Mouse (Mus musculus) embryonic facial prominence, embryonic 13.5 days (tissue): ENCODE results near the gene Elane. TPM values are rescaled to one million over a fixed set of nuclear protein-coding genes. Genes with fewer than 3 reads are reported as not detected.

Experiments
- ATAC-seq: fragments of 200-750 bp; cut with Nextera tagmentation; 2 replicates; pipeline ENCODE4 v1.8.0; 2017; ENCODE audit warnings: low read depth; ENCODE audit not compliant: insufficient number of reproducible peaks, insufficient read depth, low FRiP score, low TSS enrichment
- H3K27ac ChIP-seq: fragments of 300-500 bp; sonication (generic); 2 replicates; pipeline ENCODE4 v1.5.1; 2015; ENCODE audit warnings: moderate library complexity, mild to moderate bottlenecking, inconsistent platforms
- H3K27me3 ChIP-seq: fragments of 300-500 bp; sonication (generic); 2 replicates; pipeline ENCODE4 v1.6.1; 2015; ENCODE audit warnings: mild to moderate bottlenecking, inconsistent platforms
- H3K36me3 ChIP-seq: fragments of 300-500 bp; sonication (generic); 2 replicates; pipeline ENCODE4 v1.6.1; 2015; ENCODE audit warnings: mild to moderate bottlenecking, inconsistent platforms
- H3K4me1 ChIP-seq: fragments of 300-500 bp; sonication (generic); 2 replicates; pipeline ENCODE4 v1.6.1; 2015; ENCODE audit warnings: inconsistent platforms
- H3K4me2 ChIP-seq: fragments of 300-500 bp; sonication (generic); 2 replicates; pipeline ENCODE4 v1.6.1; 2015; ENCODE audit warnings: moderate library complexity, mild to moderate bottlenecking, inconsistent platforms
- H3K4me3 ChIP-seq: fragments of 300-500 bp; sonication (generic); 2 replicates; pipeline ENCODE4 v1.5.1; 2015; ENCODE audit warnings: mild to moderate bottlenecking, inconsistent platforms
- H3K9ac ChIP-seq: fragments of 300-500 bp; sonication (generic); 2 replicates; pipeline ENCODE4 v1.6.1; 2015; ENCODE audit warnings: mild to moderate bottlenecking, inconsistent platforms
- H3K9me3 ChIP-seq: fragments of 300-500 bp; sonication (generic); 2 replicates; pipeline ENCODE4 v1.6.1; 2016; ENCODE audit warnings: inconsistent platforms
- WGBS: fragments of 180-500 bp; shearing (Covaris S2); methylation state at CpG from one replicate; pipeline ENCODE4 v1.1.7; 2015; ENCODE audit warnings: mixed read lengths; 5-methylcytosine and 5-hydroxymethylcytosine counted together
- polyA plus RNA-seq: library from polyadenylated mRNA; unstranded; fragments of >200 nt; fragmentation: Nextera tagmentation; extraction: Ambion mirVana; gene quantifications from 2 replicates; pipeline ENCODE4 v1.2.1, GENCODE M21; 2015

The Elane gene
- polyA plus RNA-seq, 1 experiment from 2014 or later = not detected

DNA sequence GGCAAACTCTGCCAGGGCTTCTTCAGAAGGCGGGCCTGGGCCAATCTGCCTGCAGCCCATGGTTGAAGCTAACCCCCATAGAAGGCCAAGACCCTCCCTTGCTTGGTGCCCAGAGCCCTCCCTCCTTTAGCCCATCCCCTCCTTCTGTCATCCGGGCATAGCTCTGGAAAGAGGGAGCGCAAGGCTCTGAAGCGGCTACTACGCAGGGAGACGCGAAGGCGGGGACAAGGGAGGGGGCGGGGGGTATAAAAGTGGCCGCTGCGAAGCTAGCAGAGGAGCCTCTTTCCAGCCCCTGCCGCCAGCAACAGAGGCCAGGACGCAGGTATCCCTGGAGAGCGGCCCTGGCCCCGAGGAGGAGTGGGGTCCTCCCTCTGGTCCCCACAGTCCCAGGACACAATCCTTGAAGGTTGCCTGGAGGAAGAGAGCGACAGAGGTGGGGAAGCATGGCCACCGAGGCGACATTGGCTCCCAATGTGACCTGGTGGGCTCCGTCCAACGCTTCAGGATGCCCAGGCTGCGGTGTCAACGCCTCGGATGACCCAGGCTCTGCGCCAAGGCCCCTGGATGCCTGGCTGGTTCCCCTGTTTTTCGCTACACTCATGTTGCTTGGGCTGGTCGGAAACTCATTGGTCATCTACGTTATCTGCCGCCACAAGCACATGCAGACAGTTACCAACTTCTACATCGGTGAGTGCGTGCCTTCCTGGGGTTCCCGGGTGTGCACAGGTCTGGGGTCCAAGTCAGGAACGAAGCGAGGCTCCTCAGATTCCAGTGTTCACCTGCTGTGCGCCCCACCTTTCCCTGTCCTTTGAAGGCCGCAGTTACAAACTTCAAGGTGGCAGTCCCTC lies 32.4 kb downstream of the Elane start:
- H3K36me3 ChIP-seq = no peaks in the 10 kb centered on the region; the same call in 1 of the 2 replicates
- H3K4me3 ChIP-seq = peak overlapping the region; percentile 87
- H3K9me3 ChIP-seq = no peaks in the 10 kb centered on the region
- ATAC-seq = no peak
- peak overlapping the region; percentile 48; the same call in 1 of the 2 replicates for H3K4me2 ChIP-seq
- H3K27me3 ChIP-seq = peaks cover 63% of the 10 kb centered on the region
- no peak overlapping the region for H3K27ac ChIP-seq
- peaks cover 59% of the 10 kb centered on the region for H3K4me1 ChIP-seq
- peak overlapping the region; percentile 53; the same call in 1 of the 2 replicates for H3K9ac ChIP-seq
- WGBS = 5% methylated on average over 35 of the region's 35 CpGs

DNA sequence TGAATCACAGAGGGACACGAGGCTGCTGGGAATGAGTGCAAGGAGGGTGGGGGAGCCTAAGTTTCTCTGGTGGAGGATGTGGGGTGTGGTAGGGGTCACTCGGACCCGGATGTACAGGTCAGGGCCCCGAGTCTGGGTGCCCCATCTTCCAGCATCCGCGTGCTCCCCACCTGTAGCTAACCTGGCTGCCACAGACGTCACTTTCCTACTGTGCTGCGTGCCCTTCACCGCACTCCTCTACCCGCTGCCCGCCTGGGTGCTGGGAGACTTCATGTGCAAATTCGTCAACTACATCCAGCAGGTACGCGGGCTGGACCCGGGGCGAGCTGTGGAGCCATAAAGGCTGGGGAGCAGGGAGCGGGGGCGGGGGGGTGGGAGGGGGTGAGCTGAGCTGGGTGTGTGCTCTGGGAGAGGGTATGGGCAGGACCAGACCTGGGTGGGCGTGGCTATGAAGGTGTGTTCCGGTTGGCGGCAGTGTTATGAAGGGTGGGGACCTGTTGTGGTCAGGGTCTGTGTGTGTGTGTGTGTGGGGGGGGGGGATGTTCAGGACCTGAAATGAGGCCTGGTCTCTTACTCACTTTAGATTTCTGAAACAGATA lies 33.3 kb downstream of the Elane start:
- Histone ChIP-seq H3K9me3 (no peaks in the 10 kb centered on the region), H3K27me3 (peaks cover 72% of the 10 kb centered on the region), H3K4me3 (peak overlapping the region; percentile 26), H3K27ac (no peak overlapping the region), H3K9ac (peak overlapping the region; percentile 32; the same call in 1 of the 2 replicates), H3K4me1 (peaks cover 56% of the 10 kb centered on the region), H3K4me2 (peak overlapping the region; percentile 48), H3K36me3 (no peaks in the 10 kb centered on the region)
- ATAC-seq = no peak
- WGBS = 4% methylated on average over 20 of the region's 21 CpGs

DNA sequence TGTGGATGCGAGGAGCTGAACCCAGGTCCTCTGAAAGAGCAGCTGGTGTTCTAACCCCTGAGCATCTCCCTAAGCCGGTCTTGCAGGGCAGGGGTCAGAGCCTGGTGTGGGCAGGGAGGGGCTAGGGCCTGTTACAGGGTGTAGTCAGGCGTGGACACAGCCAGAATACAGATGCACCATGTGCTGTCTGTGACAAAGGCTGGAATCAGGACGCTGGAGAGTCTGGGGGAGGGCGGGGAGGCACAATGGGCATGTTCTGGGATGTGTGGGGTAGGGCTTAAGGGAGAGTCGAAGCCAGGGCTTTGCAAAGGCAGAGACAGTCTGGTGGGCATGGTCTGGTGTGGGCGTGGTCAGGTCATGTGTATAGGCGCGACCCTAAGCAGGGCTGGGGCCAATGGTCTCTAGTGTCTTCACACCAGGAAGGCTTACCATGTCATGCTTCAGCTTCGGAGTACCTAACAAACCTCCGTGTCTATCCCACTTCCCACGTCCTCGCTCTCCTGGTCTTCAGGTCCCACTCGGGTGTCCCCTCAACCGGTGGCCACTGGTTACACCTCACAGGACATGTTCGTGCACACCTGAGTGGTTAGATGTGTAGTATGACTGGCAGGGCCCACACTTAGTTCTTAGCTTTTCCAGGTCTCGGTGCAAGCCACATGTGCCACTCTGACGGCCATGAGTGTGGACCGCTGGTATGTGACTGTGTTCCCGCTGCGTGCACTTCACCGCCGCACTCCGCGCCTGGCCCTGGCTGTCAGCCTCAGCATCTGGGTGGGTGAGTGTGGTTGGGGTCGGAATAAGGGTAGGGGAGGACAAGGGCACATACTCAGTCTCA lies 34.2 kb downstream of the Elane start:
- Histone ChIP-seq H3K4me3 (peak overlapping the region; percentile 33), H3K36me3 (no peaks in the 10 kb centered on the region), H3K9me3 (no peaks in the 10 kb centered on the region), H3K4me1 (peaks cover 52% of the 10 kb centered on the region), H3K4me2 (peak overlapping the region; percentile 56), H3K27ac (no peak overlapping the region), H3K27me3 (peaks cover 73% of the 10 kb centered on the region), H3K9ac (no peak overlapping the region)
- ATAC-seq = 0 out of 2 replicates have a peak, but pooled peaks have one; percentile 8
- 15% methylated on average over 26 of the region's 26 CpGs for WGBS

DNA sequence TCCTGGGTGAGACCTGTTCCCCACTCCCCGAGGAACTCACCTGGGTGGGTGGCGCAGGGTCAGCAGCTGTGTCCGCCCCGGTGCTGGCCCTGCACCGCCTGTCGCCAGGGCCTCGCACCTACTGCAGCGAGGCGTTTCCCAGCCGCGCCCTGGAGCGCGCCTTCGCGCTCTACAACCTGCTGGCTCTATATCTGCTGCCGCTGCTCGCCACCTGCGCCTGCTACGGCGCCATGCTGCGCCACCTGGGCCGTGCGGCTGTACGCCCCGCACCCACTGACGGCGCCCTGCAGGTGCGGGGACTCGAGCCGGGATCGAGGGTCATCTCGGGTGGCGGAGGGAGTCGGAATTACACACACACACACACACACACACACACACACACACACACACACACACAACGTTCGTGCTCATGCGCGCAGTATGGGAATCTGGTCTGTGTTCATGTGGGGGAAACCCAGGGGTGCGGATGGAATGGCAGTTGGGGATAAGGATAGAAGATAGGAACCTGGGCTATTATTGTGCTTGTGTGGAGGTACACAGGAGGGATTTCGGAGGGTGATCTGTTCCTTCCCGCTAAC lies 35.0 kb downstream of the Elane start, which contains the start of gene R3hdm4:
Gene R3hdm4, minus strand, starts transcription at position 251 of the 578 bp plus-strand sequence.
- H3K36me3 ChIP-seq = no peaks in the 10 kb centered on the region
- H3K9me3 ChIP-seq = no peaks in the 10 kb centered on the region
- H3K27me3 ChIP-seq = peaks cover 73% of the 10 kb centered on the region
- H3K4me1 ChIP-seq = peaks cover 50% of the 10 kb centered on the region
- no peak within 1 kb of the TSS for H3K27ac ChIP-seq
- H3K4me3 ChIP-seq = peak within 1 kb of the TSS; percentile 33
- no peak; the same call in 1 of the 2 replicates for ATAC-seq
- WGBS = 4% methylated on average over 41 of the region's 41 CpGs
- peak within 1 kb of the TSS; percentile 56 for H3K4me2 ChIP-seq
- peak within 1 kb of the TSS; percentile 62 for H3K9ac ChIP-seq

DNA sequence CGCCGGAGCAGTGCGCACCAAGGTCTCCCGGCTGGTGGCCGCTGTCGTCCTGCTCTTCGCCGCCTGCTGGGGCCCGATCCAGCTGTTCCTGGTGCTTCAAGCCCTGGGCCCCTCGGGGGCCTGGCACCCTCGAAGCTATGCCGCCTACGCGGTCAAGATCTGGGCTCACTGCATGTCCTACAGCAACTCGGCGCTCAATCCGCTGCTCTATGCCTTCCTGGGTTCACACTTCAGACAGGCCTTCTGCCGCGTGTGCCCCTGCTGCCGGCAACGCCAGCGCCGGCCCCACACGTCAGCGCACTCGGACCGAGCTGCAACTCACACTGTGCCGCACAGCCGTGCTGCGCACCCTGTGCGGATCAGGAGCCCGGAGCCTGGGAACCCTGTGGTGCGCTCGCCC lies 35.5 kb downstream of the Elane start:
- ATAC-seq = no peak
- Histone ChIP-seq H3K27ac (no peak overlapping the region), H3K27me3 (peaks cover 73% of the 10 kb centered on the region), H3K9ac (peak overlapping the region; percentile 62), H3K36me3 (no peaks in the 10 kb centered on the region), H3K4me3 (peak overlapping the region; percentile 33), H3K4me2 (peak overlapping the region; percentile 56), H3K4me1 (peaks cover 53% of the 10 kb centered on the region), H3K9me3 (no peaks in the 10 kb centered on the region)
- 1% methylated on average over 34 of the region's 34 CpGs for WGBS

DNA sequence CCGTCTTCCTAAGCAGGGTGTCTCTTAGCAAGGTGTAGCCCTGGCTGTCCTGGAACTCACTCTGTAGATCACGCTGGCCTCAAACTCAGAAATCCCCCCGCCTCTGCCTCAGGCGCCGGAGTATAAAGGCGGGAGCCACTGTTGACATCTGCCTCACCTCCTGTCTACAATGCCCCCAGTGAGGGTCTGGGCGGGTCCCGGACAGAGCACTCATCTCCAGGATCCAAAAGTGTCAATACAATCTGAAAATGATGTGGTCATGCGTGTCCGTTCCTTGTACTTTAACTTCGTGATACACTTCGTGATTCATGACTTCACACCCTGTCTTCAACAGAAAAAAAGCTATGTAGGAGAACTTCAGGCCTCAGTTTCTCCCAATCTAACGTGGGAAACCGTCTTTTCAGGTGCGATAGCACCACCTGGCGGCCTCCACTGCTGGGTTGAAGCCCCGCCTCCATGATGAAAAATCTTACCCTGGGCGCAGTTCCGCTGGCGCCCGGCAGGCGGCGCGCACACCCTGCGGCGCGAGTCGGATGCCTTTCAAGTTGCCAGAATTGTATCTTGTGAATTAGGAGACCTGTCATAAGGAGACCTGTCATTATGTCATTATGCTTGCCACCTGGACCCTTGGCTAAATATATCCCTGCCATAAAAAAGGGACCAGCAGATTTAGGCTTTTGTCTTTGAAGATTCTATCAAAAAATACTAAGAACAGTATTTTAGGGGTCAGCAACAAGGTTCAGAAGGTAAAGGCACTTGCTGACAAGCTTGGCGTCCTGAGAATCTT lies 39.1 kb downstream of the Elane start:
- ATAC-seq = no peak
- Histone ChIP-seq H3K27ac (peak overlapping the region; percentile 98), H3K4me2 (peak overlapping the region; percentile 89), H3K9me3 (no peaks in the 10 kb centered on the region), H3K4me3 (peak overlapping the region; percentile 95), H3K27me3 (peaks cover 42% of the 10 kb centered on the region), H3K9ac (no peak overlapping the region), H3K4me1 (peaks cover 47% of the 10 kb centered on the region), H3K36me3 (no peaks in the 10 kb centered on the region)
- WGBS = 11% methylated on average over 29 of the region's 29 CpGs

DNA sequence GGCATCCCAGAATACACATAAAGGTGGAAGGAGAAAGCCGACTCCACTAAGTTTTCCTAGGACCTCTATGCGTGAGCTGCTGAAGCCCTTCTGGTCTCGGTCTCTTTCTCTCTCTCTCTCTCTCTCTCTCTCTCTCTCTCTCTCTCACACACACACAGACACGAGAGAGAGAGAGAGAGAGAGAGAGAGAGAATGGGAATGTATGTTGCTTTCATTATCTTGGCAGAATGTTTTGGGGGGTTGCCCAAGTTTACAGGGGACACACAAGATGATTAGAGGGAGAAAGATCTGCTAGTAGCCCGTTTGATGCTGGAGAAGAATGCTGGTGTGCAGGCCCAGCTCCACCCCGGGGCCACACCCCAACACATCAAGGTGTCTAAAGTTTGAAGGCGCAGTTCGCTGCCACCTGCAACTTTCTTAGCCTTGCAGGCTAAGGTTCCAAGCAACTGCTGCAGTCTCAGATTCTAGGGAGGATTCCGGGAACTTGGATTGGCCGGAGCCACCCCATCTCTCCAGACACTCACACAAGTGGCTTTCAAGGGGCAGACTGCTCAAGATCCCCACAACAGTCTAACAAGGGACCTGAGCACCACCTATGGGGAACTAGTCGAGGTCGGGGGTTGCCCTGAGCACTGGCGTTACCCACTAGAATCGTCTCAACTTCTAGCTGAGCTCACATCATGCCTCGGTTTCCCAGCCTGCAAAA lies 39.9 kb downstream of the Elane start:
- Histone ChIP-seq H3K4me3 (peak overlapping the region; percentile 95), H3K9ac (peak overlapping the region; percentile 96), H3K36me3 (peaks cover 4% of the 10 kb centered on the region), H3K27me3 (peaks cover 35% of the 10 kb centered on the region), H3K27ac (peak overlapping the region; percentile 98), H3K4me2 (peak overlapping the region; percentile 89), H3K4me1 (peaks cover 42% of the 10 kb centered on the region), H3K9me3 (no peaks in the 10 kb centered on the region)
- ATAC-seq = no peak
- 8% methylated on average over 15 of the region's 15 CpGs for WGBS

DNA sequence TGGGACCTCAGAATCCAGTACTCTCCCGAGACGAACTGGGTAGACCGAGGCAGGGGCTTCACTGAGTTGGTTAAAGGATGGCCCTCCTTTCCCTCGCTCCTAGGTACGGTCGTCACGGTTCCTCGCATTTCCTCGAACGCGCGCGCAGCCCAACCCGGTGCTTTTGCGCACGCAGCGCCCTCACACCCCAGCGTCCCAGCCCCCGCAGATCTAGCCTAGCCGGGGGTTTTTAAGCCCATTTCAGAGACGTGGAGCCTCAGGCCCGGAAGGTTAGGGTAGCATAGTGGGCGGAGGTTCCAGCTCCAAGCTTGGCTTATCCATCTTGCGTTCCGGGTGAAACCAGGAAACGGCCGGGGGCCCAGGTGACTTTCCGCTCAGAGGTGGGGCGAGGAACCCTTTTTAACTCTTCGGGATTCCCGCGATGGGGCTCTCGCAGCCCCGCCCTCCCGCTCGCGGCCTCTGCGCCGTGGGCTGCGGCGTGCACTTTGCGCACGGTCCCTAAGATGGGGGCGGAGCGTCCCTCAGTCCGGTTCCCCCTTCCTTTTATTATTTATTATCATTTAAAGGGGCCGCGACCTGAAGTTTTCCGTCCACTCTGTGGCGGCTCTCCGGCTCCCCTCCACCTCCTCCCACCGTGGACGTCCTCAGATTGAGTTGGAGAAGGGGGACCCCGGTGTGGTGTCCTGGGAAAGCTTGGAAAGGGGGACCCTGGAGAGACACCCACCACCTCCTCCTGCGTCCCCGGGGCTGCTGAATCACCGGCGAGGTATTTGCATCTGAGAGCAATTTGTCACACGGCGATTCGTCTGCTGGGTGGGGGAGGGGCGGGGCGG lies 40.7 kb downstream of the Elane start, which contains the start of gene Arid3a:
Gene Arid3a, plus strand, starts transcription at position 553 of the 833 bp plus-strand sequence.
- H3K4me3 ChIP-seq = peak within 1 kb of the TSS; percentile 95
- peak within 1 kb of the TSS; percentile 98 for H3K27ac ChIP-seq
- H3K9ac ChIP-seq = peak within 1 kb of the TSS; percentile 96
- H3K9me3 ChIP-seq = no peaks in the 10 kb centered on the region
- H3K27me3 ChIP-seq = peaks cover 27% of the 10 kb centered on the region
- H3K36me3 ChIP-seq = peaks cover 12% of the 10 kb centered on the region
- WGBS = 0% methylated on average over 63 of the region's 63 CpGs
- peaks cover 37% of the 10 kb centered on the region for H3K4me1 ChIP-seq
- peak within 1 kb of the TSS; percentile 89 for H3K4me2 ChIP-seq
- ATAC-seq = peak; percentile 70

DNA sequence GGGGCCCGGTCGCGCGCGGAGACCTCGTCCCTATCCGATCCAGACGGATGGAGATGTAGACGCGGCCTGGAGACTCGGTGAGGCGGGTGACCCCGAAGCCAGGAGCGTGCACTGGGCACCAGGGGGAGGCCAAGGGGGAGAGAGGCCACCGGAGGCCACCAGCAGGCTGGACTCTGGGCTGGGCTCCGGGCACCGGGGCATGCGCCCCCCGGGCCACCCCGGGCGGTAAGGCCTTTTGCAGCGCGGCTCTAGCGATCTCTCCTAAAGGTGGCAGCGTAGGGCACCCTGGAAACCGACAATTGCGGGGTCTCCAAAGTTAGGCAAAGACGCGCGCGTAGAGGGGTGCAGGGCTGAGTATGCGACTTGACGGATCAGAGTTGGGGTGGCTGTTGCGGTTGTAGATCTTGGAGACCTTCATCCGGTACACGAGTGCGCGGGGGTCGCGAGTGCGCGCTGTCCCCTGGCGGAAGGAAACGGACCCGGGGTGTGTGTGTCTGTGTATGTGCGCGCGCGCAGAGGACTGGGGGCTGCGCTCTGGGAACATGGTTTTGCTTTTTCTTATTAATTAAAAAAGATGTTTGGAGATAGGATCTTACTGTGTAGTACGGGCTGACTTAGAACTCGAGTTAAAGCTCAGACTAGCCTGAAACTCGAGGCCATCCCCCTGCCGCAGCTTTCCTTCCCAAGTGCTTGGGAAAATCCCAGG lies 41.4 kb downstream of the Elane start:
- H3K4me3 ChIP-seq = peak overlapping the region; percentile 95
- under 1% methylated on average over 53 of the region's 54 CpGs for WGBS
- H3K4me2 ChIP-seq = peak overlapping the region; percentile 89
- H3K9ac ChIP-seq = peak overlapping the region; percentile 96
- H3K36me3 ChIP-seq = peaks cover 20% of the 10 kb centered on the region
- peaks cover 43% of the 10 kb centered on the region for H3K4me1 ChIP-seq
- 0 out of 2 replicates have a peak, but pooled peaks have one; percentile 8 for ATAC-seq
- peaks cover 20% of the 10 kb centered on the region for H3K27me3 ChIP-seq
- H3K9me3 ChIP-seq = no peaks in the 10 kb centered on the region
- peak overlapping the region; percentile 98 for H3K27ac ChIP-seq
